Mouse (Mus musculus): Measurements from ENCODE around the gene Cryba2. TPM values are rescaled to one million over a fixed set of nuclear protein-coding genes. Genes with fewer than 3 reads are reported as not detected.
A peak's percentile ranks its signal among the peaks of the same experiment; 100 is the strongest.

Gene Cryba2
- polyA plus RNA-seq, 1 experiment from 2014 or later, result 1.7 TPM

- H3K4me2 ChIP-seq (replicated peaks), result peak overlapping the region; percentile 66
- WGBS, result under 1% methylated on average over 69 of the region's 74 CpGs
- ATAC-seq, result no peak
- H3K9ac ChIP-seq, result no peak overlapping the region
- no peaks in the 10 kb centered on the region for H3K9me3 ChIP-seq
- H3K27ac ChIP-seq, result no peak overlapping the region
- peaks cover 26% of the 10 kb centered on the region for H3K4me1 ChIP-seq (replicated peaks)
- no peaks in the 10 kb centered on the region for H3K36me3 ChIP-seq
- peaks cover 85% of the 10 kb centered on the region for H3K27me3 ChIP-seq (replicated peaks)
- H3K4me3 ChIP-seq (replicated peaks), result peak overlapping the region; percentile 31
These were observed 10.7 kb downstream of the Cryba2 start for GRCm38 (mm10) chr1:74882055-74882734.

DNA sequence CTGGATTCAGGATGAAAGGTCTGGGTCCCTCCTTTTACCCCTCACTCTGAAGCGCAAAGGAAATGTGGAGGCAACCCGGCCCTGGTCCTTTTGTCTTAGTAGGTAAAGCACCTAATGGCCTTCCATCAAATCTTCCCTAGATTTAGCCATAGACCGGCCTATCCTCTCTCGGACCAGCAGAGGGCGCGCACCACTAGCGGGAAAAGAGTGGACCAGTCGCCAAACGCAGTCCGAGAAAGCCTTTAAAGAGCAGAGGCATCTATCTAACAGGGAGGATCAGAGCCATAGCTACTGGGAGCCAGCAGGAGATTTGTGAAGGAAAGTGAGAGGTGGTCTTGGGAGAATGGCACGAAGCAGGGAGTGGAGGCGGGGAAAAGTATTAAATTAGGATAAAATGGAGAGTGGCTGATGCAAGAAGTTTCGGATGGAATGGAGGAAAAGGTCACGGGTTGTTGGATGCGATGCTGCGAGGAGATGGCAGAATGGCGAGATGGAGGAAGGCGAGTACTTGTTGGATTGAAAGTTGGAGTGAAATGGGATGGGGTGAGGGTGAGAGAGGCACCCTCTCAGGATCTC is 12.1 kb downstream of the Cryba2 start:
- ATAC-seq, result peak; percentile 41; the same call in 1 of the 2 replicates
- no peaks in the 10 kb centered on the region for H3K36me3 ChIP-seq

DNA sequence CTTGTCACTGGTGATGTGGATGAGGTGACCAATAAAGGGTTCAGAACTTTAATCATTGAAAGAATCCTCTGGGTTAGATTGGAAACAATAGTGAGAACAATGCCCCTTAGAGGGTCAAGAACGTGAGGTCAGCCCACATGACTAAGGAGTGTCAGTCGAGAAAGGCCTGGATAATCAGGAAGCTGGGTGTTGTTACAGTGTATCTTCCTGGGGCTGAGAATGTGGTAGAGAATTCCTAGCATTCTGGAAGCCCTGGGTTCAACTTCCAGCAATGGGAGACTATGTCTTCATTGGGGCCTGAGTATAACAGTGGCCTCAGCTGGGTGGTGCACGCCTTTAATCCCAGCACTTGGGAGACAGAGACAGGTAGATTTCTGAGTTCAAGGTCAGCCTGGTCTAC is 15.7 kb downstream of the Cryba2 start:
- ATAC-seq, result no peak
- H3K27me3 ChIP-seq (replicated peaks), result peaks cover 37% of the 10 kb centered on the region

More for the DNA sequence above, 12.1 kb downstream of the Cryba2 start:
- WGBS, result 3% methylated on average over 18 of the region's 18 CpGs
- Histone ChIP-seq H3K4me1 (replicated peaks) (peaks cover 26% of the 10 kb centered on the region), H3K9me3 (no peaks in the 10 kb centered on the region), H3K27ac (no peak overlapping the region), H3K9ac (no peak overlapping the region), H3K4me3 (replicated peaks) (no peak overlapping the region), H3K27me3 (replicated peaks) (peaks cover 74% of the 10 kb centered on the region), H3K4me2 (replicated peaks) (0 out of 2 replicates have a peak overlapping the region, but pooled peaks have one; percentile 31)

GRCm38 (mm10) chr1:74872218-74872617 is 20.7 kb downstream of the Cryba2 start:
- ATAC-seq, result no peak
- WGBS, result 75% methylated on average over 2 of the region's 2 CpGs
- 0 out of 2 replicates have a peak, but pooled peaks cover 2% of the 10 kb centered on the region for H3K27me3 ChIP-seq (replicated peaks)
- H3K27ac ChIP-seq, result no peak overlapping the region
- H3K9ac ChIP-seq, result no peak overlapping the region
- no peaks in the 10 kb centered on the region for H3K4me1 ChIP-seq (replicated peaks)
- no peak overlapping the region for H3K4me2 ChIP-seq (replicated peaks)
- no peaks in the 10 kb centered on the region for H3K36me3 ChIP-seq
- no peaks in the 10 kb centered on the region for H3K9me3 ChIP-seq
- no peak overlapping the region for H3K4me3 ChIP-seq (replicated peaks)

More for the DNA sequence above, 15.7 kb downstream of the Cryba2 start:
- Histone ChIP-seq H3K4me2 (replicated peaks) (no peak overlapping the region), H3K4me1 (replicated peaks) (peaks cover 7% of the 10 kb centered on the region), H3K27ac (no peak overlapping the region), H3K9ac (no peak overlapping the region), H3K36me3 (no peaks in the 10 kb centered on the region), H3K4me3 (replicated peaks) (no peak overlapping the region), H3K9me3 (no peaks in the 10 kb centered on the region)
- WGBS, result 55% methylated on average over 3 of the region's 3 CpGs

GRCm38 (mm10) chr1:74861783-74862182 is 31.2 kb downstream of the Cryba2 start:
- Histone ChIP-seq H3K36me3 (no peaks in the 10 kb centered on the region), H3K4me3 (replicated peaks) (no peak overlapping the region), H3K9me3 (no peaks in the 10 kb centered on the region), H3K4me2 (replicated peaks) (no peak overlapping the region), H3K27ac (no peak overlapping the region), H3K4me1 (replicated peaks) (peaks cover 6% of the 10 kb centered on the region; the same call in 1 of the 2 replicates), H3K27me3 (replicated peaks) (peaks cover 33% of the 10 kb centered on the region), H3K9ac (no peak overlapping the region)
- ATAC-seq, result no peak

DNA sequence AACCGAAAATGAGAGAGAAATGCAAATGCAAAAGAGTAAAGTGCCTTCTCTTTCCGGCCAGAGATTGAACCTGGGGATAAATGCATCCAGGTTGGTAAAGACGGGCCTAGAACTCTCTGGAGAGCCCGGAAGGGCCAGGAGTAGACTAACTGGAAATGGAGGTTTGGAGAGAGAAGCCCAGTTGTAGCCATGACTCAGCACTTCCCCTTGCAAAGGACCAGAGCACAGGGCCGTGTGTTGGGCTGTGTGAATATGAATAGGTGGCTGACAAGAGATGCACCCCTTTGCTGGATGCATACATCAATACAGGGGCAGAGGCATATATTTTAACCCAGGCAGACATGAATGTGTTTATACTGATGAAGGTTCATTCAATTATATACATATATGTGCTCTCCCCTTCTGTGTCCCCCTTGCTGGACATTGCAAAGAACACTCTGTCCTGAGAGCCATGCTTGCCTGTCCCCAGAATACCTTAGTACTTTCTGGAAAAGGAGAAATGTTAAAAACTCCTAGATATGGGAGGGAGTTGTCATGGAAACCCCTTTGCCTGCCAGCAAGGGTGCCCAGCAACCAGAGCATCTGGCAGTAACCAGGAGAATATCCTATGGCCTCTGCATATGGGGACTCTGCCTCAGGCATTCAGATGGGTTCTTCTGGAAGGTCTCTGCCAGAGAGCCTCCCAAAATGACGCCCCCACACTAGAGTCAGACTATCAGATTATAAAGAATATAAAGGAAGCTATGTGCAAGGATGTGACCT is 33.5 kb downstream of the Cryba2 start:
- Histone ChIP-seq H3K4me1 (replicated peaks) (peaks cover 21% of the 10 kb centered on the region), H3K27me3 (replicated peaks) (peaks cover 56% of the 10 kb centered on the region), H3K4me2 (replicated peaks) (no peak overlapping the region), H3K4me3 (replicated peaks) (no peak overlapping the region), H3K27ac (no peak overlapping the region), H3K36me3 (no peaks in the 10 kb centered on the region), H3K9me3 (no peaks in the 10 kb centered on the region), H3K9ac (no peak overlapping the region)
- 41% methylated on average over 6 of the region's 6 CpGs for WGBS
- no peak for ATAC-seq

DNA sequence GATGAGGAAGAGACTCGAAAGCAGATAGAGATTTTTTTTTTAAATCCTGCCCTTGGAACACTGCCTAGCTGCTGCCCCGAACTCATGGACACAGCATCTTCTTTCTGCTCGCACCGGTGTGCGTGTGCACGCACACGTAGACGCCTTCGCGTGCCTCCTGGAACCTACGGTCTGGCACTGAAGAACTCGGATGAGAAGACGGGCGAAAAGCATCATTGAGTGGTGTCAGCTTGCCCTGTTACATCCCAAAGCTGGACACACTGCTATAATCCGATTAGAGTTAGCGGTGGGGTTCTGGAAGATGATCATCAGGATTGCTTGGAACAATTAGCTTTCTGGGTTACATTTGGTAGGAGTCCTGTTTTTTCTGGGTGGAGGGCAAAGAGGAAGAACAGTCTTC is 34.1 kb downstream of the Cryba2 start:
- Histone ChIP-seq H3K9ac (no peak overlapping the region), H3K27ac (no peak overlapping the region), H3K4me2 (replicated peaks) (peak overlapping the region; percentile 65), H3K4me1 (replicated peaks) (peaks cover 25% of the 10 kb centered on the region), H3K27me3 (replicated peaks) (peaks cover 62% of the 10 kb centered on the region), H3K4me3 (replicated peaks) (peak overlapping the region; percentile 29; the same call in 1 of the 2 replicates), H3K9me3 (no peaks in the 10 kb centered on the region), H3K36me3 (no peaks in the 10 kb centered on the region)
- 9% methylated on average over 16 of the region's 16 CpGs for WGBS
- no peak for ATAC-seq

DNA sequence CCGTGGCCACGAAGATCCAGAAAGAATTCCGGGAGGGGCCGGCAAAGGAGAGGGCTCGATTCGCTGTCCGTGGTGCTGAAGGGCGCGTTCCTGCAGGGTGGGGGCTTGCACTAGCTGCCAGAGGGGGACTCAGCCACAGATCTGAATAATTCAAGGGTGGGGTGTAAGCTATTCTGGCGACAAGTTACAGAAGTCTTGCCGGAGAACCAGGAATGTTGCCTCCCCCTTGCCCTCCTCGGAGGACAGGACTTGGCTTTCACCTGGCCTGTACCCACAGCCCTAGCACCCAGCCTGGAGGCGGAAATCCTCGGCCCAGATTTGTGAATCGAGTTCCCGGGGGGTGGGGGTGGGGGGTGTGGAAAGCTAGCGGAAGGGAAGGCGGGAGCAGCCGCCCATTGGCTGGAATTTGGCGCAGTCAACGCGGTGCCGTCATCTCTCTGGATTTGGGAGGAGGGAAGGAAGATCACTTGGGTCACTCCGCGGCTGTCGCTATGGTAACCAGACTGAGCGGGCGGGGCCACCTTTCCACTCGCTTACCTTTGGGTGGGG is 34.7 kb downstream of the Cryba2 start:
- H3K9ac ChIP-seq, result no peak overlapping the region
- no peak overlapping the region for H3K27ac ChIP-seq
- WGBS, result under 1% methylated on average over 29 of the region's 29 CpGs
- ATAC-seq, result peak; percentile 43
- H3K4me3 ChIP-seq (replicated peaks), result peak overlapping the region; percentile 29
- peaks cover 66% of the 10 kb centered on the region for H3K27me3 ChIP-seq (replicated peaks)
- H3K9me3 ChIP-seq, result no peaks in the 10 kb centered on the region
- no peaks in the 10 kb centered on the region for H3K36me3 ChIP-seq
- peak overlapping the region; percentile 65 for H3K4me2 ChIP-seq (replicated peaks)
- H3K4me1 ChIP-seq (replicated peaks), result peaks cover 25% of the 10 kb centered on the region

DNA sequence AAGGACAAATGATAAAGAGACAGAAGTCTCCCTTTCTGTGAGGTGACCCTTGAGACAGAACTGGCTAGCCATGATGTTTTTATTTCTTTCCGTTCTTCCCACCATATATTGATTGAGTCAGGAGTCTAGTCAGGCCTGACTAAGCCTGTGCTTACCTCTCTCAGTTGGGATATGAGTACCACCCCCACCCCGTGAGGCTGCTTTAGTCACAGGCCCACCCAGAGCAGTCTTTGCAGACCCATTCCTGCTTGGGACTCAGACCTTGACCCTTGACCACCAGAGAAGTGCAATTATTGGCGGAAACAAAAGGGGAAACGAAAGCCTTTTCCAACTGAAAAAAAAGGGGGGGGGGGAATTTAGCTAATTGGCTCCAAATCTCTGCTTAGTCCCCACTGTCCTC is 35.3 kb downstream of the Cryba2 start:
- peak overlapping the region; percentile 29 for H3K4me3 ChIP-seq (replicated peaks)
- 9% methylated on average over 4 of the region's 4 CpGs for WGBS
- H3K27ac ChIP-seq, result no peak overlapping the region
- H3K4me2 ChIP-seq (replicated peaks), result peak overlapping the region; percentile 65
- peaks cover 25% of the 10 kb centered on the region for H3K4me1 ChIP-seq (replicated peaks)
- no peaks in the 10 kb centered on the region for H3K36me3 ChIP-seq
- H3K27me3 ChIP-seq (replicated peaks), result peaks cover 71% of the 10 kb centered on the region
- no peak for ATAC-seq
- H3K9ac ChIP-seq, result no peak overlapping the region
- H3K9me3 ChIP-seq, result no peaks in the 10 kb centered on the region

GRCm38 (mm10) chr1:74857201-74857600 is 35.7 kb downstream of the Cryba2 start:
- H3K9me3 ChIP-seq, result no peaks in the 10 kb centered on the region
- H3K4me2 ChIP-seq (replicated peaks), result no peak overlapping the region
- H3K36me3 ChIP-seq, result no peaks in the 10 kb centered on the region
- H3K27ac ChIP-seq, result no peak overlapping the region
- H3K4me1 ChIP-seq (replicated peaks), result peaks cover 25% of the 10 kb centered on the region
- ATAC-seq, result no peak
- WGBS, result 5% methylated on average over 20 of the region's 20 CpGs
- H3K27me3 ChIP-seq (replicated peaks), result peaks cover 76% of the 10 kb centered on the region
- no peak overlapping the region for H3K4me3 ChIP-seq (replicated peaks)
- H3K9ac ChIP-seq, result no peak overlapping the region

DNA sequence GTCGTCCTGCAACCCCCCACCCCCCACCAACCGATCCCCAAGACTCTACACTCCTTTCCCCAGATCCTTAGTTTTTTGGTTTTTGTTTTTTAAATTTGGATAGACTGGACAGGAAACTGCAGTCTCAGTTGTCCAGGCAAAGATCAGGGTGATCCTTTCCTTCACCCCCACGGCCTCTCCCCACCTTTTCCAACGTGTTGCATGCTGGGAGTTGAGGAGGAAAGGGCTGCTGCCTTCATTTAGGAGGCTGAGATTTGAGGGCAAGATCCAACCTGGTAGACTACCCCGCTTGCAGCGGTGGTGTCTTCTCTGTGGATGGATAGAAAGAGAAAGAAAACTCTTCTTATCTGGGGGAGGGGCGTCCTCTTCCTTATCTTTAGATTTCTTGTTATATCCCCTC is 36.2 kb downstream of the Cryba2 start:
- H3K4me2 ChIP-seq (replicated peaks), result 0 out of 2 replicates have a peak overlapping the region, but pooled peaks have one; percentile 100
- no peak for ATAC-seq
- H3K4me1 ChIP-seq (replicated peaks), result peaks cover 25% of the 10 kb centered on the region
- H3K27ac ChIP-seq, result no peak overlapping the region
- WGBS, result 2% methylated on average over 7 of the region's 7 CpGs
- no peaks in the 10 kb centered on the region for H3K36me3 ChIP-seq
- H3K27me3 ChIP-seq (replicated peaks), result peaks cover 80% of the 10 kb centered on the region
- no peaks in the 10 kb centered on the region for H3K9me3 ChIP-seq
- H3K9ac ChIP-seq, result no peak overlapping the region
- no peak overlapping the region for H3K4me3 ChIP-seq (replicated peaks)

DNA sequence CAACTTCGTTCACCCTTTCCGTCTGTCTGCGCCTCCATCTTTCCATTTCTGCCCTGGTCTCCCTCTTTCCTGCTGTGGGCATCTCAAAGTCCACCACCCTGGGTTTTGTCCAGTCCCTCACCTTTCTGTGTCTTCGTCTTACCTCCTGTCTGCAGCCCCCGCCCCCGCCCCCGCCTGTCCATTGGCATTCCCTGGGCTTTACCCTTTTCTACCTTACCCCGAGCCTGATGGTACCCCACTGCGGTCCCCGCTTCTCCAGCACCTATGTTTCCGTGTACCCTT is 36.6 kb downstream of the Cryba2 start:
- Histone ChIP-seq H3K36me3 (no peaks in the 10 kb centered on the region), H3K9ac (no peak overlapping the region), H3K27ac (no peak overlapping the region), H3K9me3 (no peaks in the 10 kb centered on the region), H3K4me1 (replicated peaks) (peaks cover 25% of the 10 kb centered on the region), H3K27me3 (replicated peaks) (peaks cover 84% of the 10 kb centered on the region), H3K4me3 (replicated peaks) (peak overlapping the region; percentile 68), H3K4me2 (replicated peaks) (peak overlapping the region; percentile 100)
- no peak for ATAC-seq
- WGBS, result 2% methylated on average over 11 of the region's 11 CpGs

Data from intestine, embryonic 15.5 days (tissue).